Mouse (Mus musculus) C2C12 (cell line): ENCODE measurements around the gene Rbpms2.

Experiments used
- CTCF ChIP-seq: IDR thresholded peaks from one replicate; pipeline ENCODE4 v1.5.1; 2011; ENCODE audit not compliant: control insufficient read depth, insufficient read depth, insufficient read length
- MAX ChIP-seq: IDR thresholded peaks from one replicate; pipeline ENCODE4 v1.6.1; 2011; ENCODE audit warnings: mild to moderate bottlenecking, control low read depth
- MYOD1 ChIP-seq: IDR thresholded peaks from one replicate; pipeline ENCODE4 v1.6.1; 2011; ENCODE audit warnings: low read depth; ENCODE audit not compliant: control insufficient read depth, insufficient read length
- USF1 ChIP-seq: IDR thresholded peaks from one replicate; pipeline ENCODE4 v1.6.1; 2011; ENCODE audit warnings: low read depth, mild to moderate bottlenecking, control low read depth, moderate library complexity

DNA sequence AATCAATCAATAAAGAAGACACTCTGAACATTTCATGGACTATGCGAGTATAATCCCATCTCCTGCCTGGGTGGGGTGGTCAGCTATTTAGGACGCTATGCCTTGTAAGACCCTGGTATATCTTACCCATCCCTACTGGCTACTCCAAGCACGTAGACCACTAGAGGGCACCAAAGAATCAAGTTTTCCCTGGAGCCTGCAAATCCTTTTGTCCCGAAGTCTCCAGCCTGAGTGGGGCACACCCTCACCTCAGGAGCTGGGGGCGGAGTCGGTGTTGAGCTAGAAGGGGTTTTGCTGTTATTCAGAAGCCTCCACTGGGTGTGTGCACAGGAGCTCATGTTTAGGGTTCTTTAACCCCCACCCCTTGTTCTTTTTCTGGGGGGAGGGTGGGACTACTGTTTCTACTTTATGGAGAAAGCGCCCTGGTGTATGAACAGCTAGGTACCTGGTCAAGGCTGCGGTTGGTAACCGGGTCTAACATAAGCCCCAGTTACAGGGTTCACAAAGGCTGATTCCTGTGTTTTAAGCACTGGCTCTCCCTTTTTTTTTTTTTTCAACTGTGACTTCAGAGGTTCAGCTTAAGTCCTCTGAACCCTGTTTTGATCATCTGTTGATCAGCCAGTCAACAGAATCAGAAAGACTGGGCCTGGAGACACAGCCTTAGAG lies 23.8 kb upstream of the Rbpms2 start:
- peak; percentile 50 for TF ChIP-seq CTCF
- no peak for TF ChIP-seq MAX
- no peak for TF ChIP-seq MYOD1
- no peak for TF ChIP-seq USF1
